ENCODE assay signal across 8 mouse cellular contexts in genomic region chr4:142179531-142179930, GRCm38 (mm10). TPM values are rescaled to one million over a fixed set of nuclear protein-coding genes. Genes with fewer than 3 reads are reported as not detected.
DNase-seq lines count a peak whose midpoint lies in the region; ATAC-seq and TF ChIP-seq lines count a peak whose summit lies in the region.
"Had no signal": no experiment of that assay in that cellular context is flagged by ENCODE, and none has a peak within 500 bp of the region (broad histone marks: within the 10 kb centered on the region; RNA-seq: fewer than 3 reads in every experiment).

No protein-coding gene starts in this region.

- peak overlapping the region; percentile 39; the same call in 1 of the 2 replicates for H3K27ac ChIP-seq in forebrain, embryonic 14.5 days (ENCODE audit: low read depth, low read length)
- H3K27ac ChIP-seq in limb, embryonic 14.5 days (replicated peaks; ENCODE audit: low read depth, low read length): peak overlapping the region; percentile 52
- H3K27ac ChIP-seq: liver, embryonic 15.5 days had no signal

- H3K4me1 ChIP-seq in forebrain, embryonic 14.5 days (ENCODE audit: control insufficient read depth, insufficient read depth, low read length): peaks cover 12% of the 10 kb centered on the region
- H3K4me1 ChIP-seq in limb, embryonic 14.5 days (ENCODE audit: control insufficient read depth, insufficient read depth, low read length): peaks cover 27% of the 10 kb centered on the region

- no peak overlapping the region for H3K9ac ChIP-seq in forebrain, embryonic 14.5 days (ENCODE audit: low read length)
- no peak overlapping the region for H3K9ac ChIP-seq in limb, embryonic 14.5 days (ENCODE audit: low read depth, low read length, severe bottlenecking)
- H3K9ac ChIP-seq: liver, embryonic 15.5 days had no signal

- no peaks in the 10 kb centered on the region for H3K36me3 ChIP-seq in forebrain, embryonic 14.5 days (ENCODE audit: control insufficient read depth, insufficient read depth, low read length)
- no peaks in the 10 kb centered on the region for H3K36me3 ChIP-seq in limb, embryonic 14.5 days (ENCODE audit: control insufficient read depth, insufficient read depth, low read length)
- H3K36me3 ChIP-seq: liver, embryonic 15.5 days had no signal

- H3K9me3 ChIP-seq in forebrain, embryonic 14.5 days (replicated peaks; ENCODE audit: control insufficient read depth, low read length): no peaks in the 10 kb centered on the region
- no peaks in the 10 kb centered on the region for H3K9me3 ChIP-seq in limb, embryonic 14.5 days (ENCODE audit: control insufficient read depth, low read length)
- H3K9me3 ChIP-seq: liver, embryonic 15.5 days had no signal

- intact Hi-C loops in heart, postnatal 25 days (cut with DNase I): loop anchor here (1.0 kb wide), 1 partner anchor 13 kb away; no protein-coding TSS in a partner anchor

- DNase-seq in urinary bladder, adult 2 months (ENCODE audit: low spot score): peak; percentile 42
- no peak for DNase-seq in urinary bladder, postnatal 10 days (ENCODE audit: low spot score)
- peak; percentile 78 for DNase-seq in forebrain, embryonic 14.5 days (ENCODE audit: low spot score)
- DNase-seq in heart, postnatal 25 days (ENCODE audit: low spot score): peak; percentile 58
- peak; percentile 67 for DNase-seq in limb, embryonic 14.5 days (ENCODE audit: low spot score)
- peak; percentile 88 for DNase-seq in ovary, postnatal 36 days (ENCODE audit: low spot score)

- no peak overlapping the region for H3K4me2 ChIP-seq in forebrain, embryonic 14.5 days (ENCODE audit: low read length)
- no peak overlapping the region for H3K4me2 ChIP-seq in limb, embryonic 14.5 days (replicated peaks; ENCODE audit: low read depth, low read length, severe bottlenecking)
- H3K4me2 ChIP-seq: liver, embryonic 15.5 days had no signal

- ATAC-seq in forebrain, embryonic 14.5 days: peak; percentile 38; the same call in 1 of the 2 replicates
- peak; percentile 38; the same call in 1 of the 2 replicates for ATAC-seq in limb, embryonic 14.5 days (ENCODE audit: low FRiP score, low read depth)
- no peak for ATAC-seq in megakaryocyte, adult 5-6 weeks (ENCODE audit: poor library complexity, severe bottlenecking)

- TF ChIP-seq POLR2A in limb, embryonic 14.5 days (IDR thresholded peaks at IDR 0.05; ENCODE audit: borderline replicate concordance, extremely low read depth, insufficient read depth, insufficient read length): no peak

- H3K4me3 ChIP-seq in forebrain, embryonic 14.5 days (ENCODE audit: low read depth, low read length): no peak overlapping the region
- H3K4me3 ChIP-seq in limb, embryonic 14.5 days (replicated peaks; ENCODE audit: low read length): no peak overlapping the region
- H3K4me3 ChIP-seq: liver, embryonic 15.5 days had no signal

- H3K27me3 ChIP-seq in forebrain, embryonic 14.5 days (replicated peaks; ENCODE audit: control insufficient read depth, insufficient read depth, low read length): no peaks in the 10 kb centered on the region
- H3K27me3 ChIP-seq in limb, embryonic 14.5 days (ENCODE audit: control insufficient read depth, insufficient read depth, low read length): no peaks in the 10 kb centered on the region
- H3K27me3 ChIP-seq: liver, embryonic 15.5 days had no signal

- WGBS in forebrain, embryonic 14.5 days: 43% methylated on average over 13 of the region's 13 CpGs
- WGBS in limb, embryonic 14.5 days: 42% methylated on average over 13 of the region's 13 CpGs

RNA-seq across cellular contexts. Expression of gene Kazn, which starts 59.7 kb away (rescaled TPM):
- 13.8 and 15.9 TPM in 2 replicates for polyA plus RNA-seq in urinary bladder, adult 2 months (2012; rRNA removed)
- polyA plus RNA-seq in forebrain, embryonic 14.5 days (2014; fragmentation: Nextera tagmentation; extraction: Ambion mirVana): 11.5 and 13.1 TPM in 2 replicates
- 1 to 10 TPM; 3.4 to 4.3 TPM for total RNA-seq in heart, postnatal 25 days (2021)
- polyA plus RNA-seq in limb, embryonic 14.5 days (2012; rRNA removed): 31.3 and 43.4 TPM in 2 replicates
- polyA plus RNA-seq in limb, embryonic 14.5 days (2014; fragmentation: Nextera tagmentation; extraction: Ambion mirVana): 12.7 and 14.0 TPM in 2 replicates
- 0.05 and 0.07 TPM in 2 replicates for total RNA-seq in megakaryocyte, adult 5-6 weeks (2015)
- 0.18 TPM in 1 of 2 replicates, not detected in the other for total RNA-seq in megakaryocyte, adult 5-6 weeks (2017)
